Mouse (Mus musculus) forebrain, postnatal 0 days (tissue): ENCODE measurements around the gene D1Pas1. TPM values are rescaled to one million over a fixed set of nuclear protein-coding genes. Genes with fewer than 3 reads are reported as not detected.

Experiments
- ATAC-seq: fragments of 200-750 bp; cut with Nextera tagmentation; 2 replicates; pipeline ENCODE4 v1.8.0; 2017; ENCODE audit warnings: mild to moderate bottlenecking, moderate library complexity
- DNase-seq: peaks from one replicate; pipeline ENCODE4 v3.0.0-alpha.2; 2015
- H3K27ac ChIP-seq: fragments of 300-500 bp; sonication (generic); 2 replicates; pipeline ENCODE4 v1.5.1; 2014; ENCODE audit warnings: low read depth, mild to moderate bottlenecking, antibody characterized with exemption, low read length, moderate library complexity, mixed read lengths
- H3K27me3 ChIP-seq: fragments of 300-500 bp; sonication (generic); 2 replicates; pipeline ENCODE4 v1.6.1; 2014; ENCODE audit warnings: mild to moderate bottlenecking, low read length, mixed read lengths; ENCODE audit not compliant: insufficient read depth
- H3K36me3 ChIP-seq: fragments of 300-500 bp; sonication (generic); 2 replicates; pipeline ENCODE4 v1.6.1; 2014; ENCODE audit warnings: mild to moderate bottlenecking, moderate library complexity; ENCODE audit not compliant: insufficient read depth
- H3K4me1 ChIP-seq: fragments of 300-500 bp; sonication (generic); 2 replicates; pipeline ENCODE4 v1.6.1; 2014; ENCODE audit warnings: antibody characterized with exemption; ENCODE audit not compliant: insufficient read depth
- H3K4me2 ChIP-seq: fragments of 300-500 bp; sonication (generic); 2 replicates; pipeline ENCODE4 v1.6.1; 2014; ENCODE audit warnings: low read depth, mild to moderate bottlenecking, moderate library complexity
- H3K4me3 ChIP-seq: fragments of 300-500 bp; sonication (generic); 2 replicates; pipeline ENCODE4 v1.5.1; 2014; ENCODE audit warnings: low read depth, low read length, mixed read lengths
- H3K9ac ChIP-seq: fragments of 300-500 bp; sonication (generic); 2 replicates; pipeline ENCODE4 v1.6.1; 2014; ENCODE audit warnings: mild to moderate bottlenecking
- H3K9me3 ChIP-seq: fragments of 300-500 bp; sonication (generic); 2 replicates; pipeline ENCODE4 v1.6.1; 2016; ENCODE audit warnings: low read length
- CTCF ChIP-seq: sonication (generic); IDR thresholded peaks from 2 replicates; pipeline ENCODE4 v1.5.1; 2016; ENCODE audit warnings: antibody characterized with exemption, control low read depth, low read depth
- WGBS: fragments of 180-500 bp; shearing (Covaris S2); extraction: QIAGEN DNeasy Blood & Tissue Kit; methylation state at CpG from one replicate; pipeline ENCODE4 v1.1.7; 2014; 5-methylcytosine and 5-hydroxymethylcytosine counted together
- polyA plus RNA-seq: library from polyadenylated mRNA; unstranded; fragments of >200 nt; fragmentation: Nextera tagmentation; extraction: Ambion mirVana; gene quantifications from 2 replicates; pipeline ENCODE4 v1.2.1, GENCODE M21; 2015
- total RNA-seq: library from RNA; depleted of rRNA; stranded (reverse); fragments of >200 nt; gene quantifications from 2 replicates; pipeline ENCODE4 v1.2.3, GENCODE M21; 2014; rRNA removed

The D1Pas1 gene
- not detected in 2 replicates for total RNA-seq
- 0.12 TPM in 1 of 2 replicates, not detected in the other for polyA plus RNA-seq

- Histone ChIP-seq H3K27me3 (no peaks in the 10 kb centered on the region), H3K27ac (no peak within 1 kb of the TSS), H3K36me3 (no peaks in the 10 kb centered on the region), H3K4me2 (no peak within 1 kb of the TSS), H3K9ac (no peak within 1 kb of the TSS), H3K4me1 (no peaks in the 10 kb centered on the region), H3K4me3 (no peak within 1 kb of the TSS), H3K9me3 (peaks cover 16% of the 10 kb centered on the region)
- DNase-seq, result no peak
- no peak for ATAC-seq
- TF ChIP-seq CTCF, result no peak
- 92% methylated on average over 53 of the region's 53 CpGs for WGBS
Observed at GRCm38 (mm10) chr1:186967201-186967812, at the start of gene D1Pas1. Gene D1Pas1, plus strand, starts transcription at chr1:186967416.

DNA sequence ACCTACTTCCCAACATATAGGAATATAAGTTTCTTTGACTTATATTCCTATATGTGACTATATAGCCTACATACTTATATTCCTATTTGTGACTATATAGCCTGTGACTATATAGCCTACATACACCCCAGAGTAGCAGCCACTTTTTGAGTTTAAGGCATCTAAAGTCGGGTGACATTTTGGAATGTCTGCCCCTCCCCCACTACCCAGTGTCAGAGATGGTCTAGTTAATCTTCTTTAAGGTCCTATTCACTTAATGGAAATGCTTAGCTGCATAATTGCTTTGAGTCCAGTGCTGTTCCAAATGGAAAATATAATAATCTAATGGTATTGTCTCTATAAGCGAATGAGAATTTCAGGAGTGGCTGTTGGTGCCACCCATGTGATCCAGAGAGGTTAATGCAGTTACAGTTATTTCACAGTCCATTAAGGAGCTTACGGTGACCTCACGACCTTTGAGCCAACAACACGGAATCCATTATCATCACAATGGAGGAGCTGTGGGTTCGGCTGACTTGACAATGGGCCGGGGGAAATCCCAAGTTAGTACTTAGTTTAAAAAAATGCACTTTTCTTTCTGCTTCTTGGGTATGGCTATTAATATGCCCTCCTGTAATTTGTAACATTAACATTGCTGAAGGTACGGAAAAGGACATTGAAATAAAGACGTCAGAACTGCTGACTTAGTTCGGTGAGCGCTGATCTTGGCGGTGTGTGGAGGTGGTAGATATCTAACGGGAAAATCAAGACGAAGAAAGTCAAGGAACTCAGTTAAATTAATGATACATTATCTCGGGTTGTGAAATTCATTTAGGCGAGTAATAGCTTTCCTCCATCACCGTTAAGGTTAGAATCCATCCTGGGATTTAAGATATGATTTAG is 44.5 kb upstream of the D1Pas1 start:
- H3K4me2 ChIP-seq, result no peak overlapping the region
- 26% methylated on average over 17 of the region's 17 CpGs for WGBS
- no peak overlapping the region for H3K9ac ChIP-seq
- DNase-seq (no peak), ATAC-seq (no peak)
- H3K36me3 ChIP-seq, result no peaks in the 10 kb centered on the region
- no peaks in the 10 kb centered on the region for H3K9me3 ChIP-seq
- H3K27ac ChIP-seq, result no peak overlapping the region
- no peaks in the 10 kb centered on the region for H3K27me3 ChIP-seq
- H3K4me3 ChIP-seq, result no peak overlapping the region
- peaks cover 4% of the 10 kb centered on the region; the same call in 1 of the 2 replicates for H3K4me1 ChIP-seq
- TF ChIP-seq CTCF, result no peak

DNA sequence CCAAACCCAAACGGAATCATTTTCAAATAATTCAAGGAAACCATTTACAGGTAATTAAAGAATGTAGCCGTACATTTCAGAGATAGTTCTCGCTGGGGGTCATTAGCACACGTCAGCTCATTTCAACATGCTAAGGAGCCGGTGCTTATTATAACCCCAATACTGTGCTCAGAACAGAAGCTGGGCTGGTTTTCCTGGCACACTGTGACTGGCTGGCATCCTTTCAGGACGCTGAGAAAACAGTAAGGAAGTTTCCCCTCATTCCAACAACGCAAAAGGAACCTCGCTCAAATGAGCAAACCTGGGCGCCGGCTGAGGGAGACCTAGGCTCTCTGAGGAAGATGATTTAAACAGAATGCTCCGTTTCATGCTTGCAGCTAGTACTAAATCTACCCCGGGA is 43.2 kb upstream of the D1Pas1 start:
- DNase-seq (peak; percentile 54), ATAC-seq (no peak)
- Histone ChIP-seq H3K27ac (no peak overlapping the region), H3K27me3 (no peaks in the 10 kb centered on the region), H3K4me3 (no peak overlapping the region), H3K9ac (no peak overlapping the region), H3K4me2 (peak overlapping the region; percentile 14; the same call in 1 of the 2 replicates), H3K36me3 (no peaks in the 10 kb centered on the region), H3K9me3 (no peaks in the 10 kb centered on the region), H3K4me1 (peaks cover 4% of the 10 kb centered on the region; the same call in 1 of the 2 replicates)
- WGBS, result 22% methylated on average over 12 of the region's 12 CpGs
- no peak for TF ChIP-seq CTCF

- H3K4me2 ChIP-seq, result no peak overlapping the region
- H3K4me1 ChIP-seq, result peaks cover 4% of the 10 kb centered on the region; the same call in 1 of the 2 replicates
- no peak for TF ChIP-seq CTCF
- ATAC-seq, result no peak
- no peaks in the 10 kb centered on the region for H3K27me3 ChIP-seq
- no peaks in the 10 kb centered on the region for H3K36me3 ChIP-seq
- no peak overlapping the region for H3K4me3 ChIP-seq
- peak; percentile 55 for DNase-seq
- 15% methylated on average over 9 of the region's 9 CpGs for whole genome bisulfite sequencing
- no peak overlapping the region for H3K27ac ChIP-seq
- H3K9me3 ChIP-seq, result no peaks in the 10 kb centered on the region
- H3K9ac ChIP-seq, result no peak overlapping the region
Observed at GRCm38 (mm10) chr1:186925411-186925810, 41.8 kb upstream of the D1Pas1 start.

- WGBS, result 11% methylated on average over 8 of the region's 8 CpGs
- no peak for TF ChIP-seq CTCF
- ATAC-seq (peak; percentile 25), DNase-seq (peak; percentile 16)
- no peak overlapping the region for H3K4me3 ChIP-seq
- no peaks in the 10 kb centered on the region for H3K27me3 ChIP-seq
- H3K9ac ChIP-seq, result no peak overlapping the region
- no peaks in the 10 kb centered on the region for H3K9me3 ChIP-seq
- no peak overlapping the region for H3K27ac ChIP-seq
- H3K4me1 ChIP-seq, result peaks cover 4% of the 10 kb centered on the region; the same call in 1 of the 2 replicates
- no peaks in the 10 kb centered on the region for H3K36me3 ChIP-seq
- H3K4me2 ChIP-seq, result no peak overlapping the region
Observed at GRCm38 (mm10) chr1:186926316-186926949, 40.8 kb upstream of the D1Pas1 start.

GRCm38 (mm10) chr1:186926950-186927316 is 40.3 kb upstream of the D1Pas1 start:
- DNase-seq, result no peak
- 30% methylated on average over 6 of the region's 6 CpGs for WGBS
- no peaks in the 10 kb centered on the region for H3K36me3 ChIP-seq
- ATAC-seq, result no peak
- no peak for TF ChIP-seq CTCF
- peaks cover 4% of the 10 kb centered on the region; the same call in 1 of the 2 replicates for H3K4me1 ChIP-seq
- no peak overlapping the region for H3K4me2 ChIP-seq
- no peak overlapping the region for H3K9ac ChIP-seq
- H3K4me3 ChIP-seq, result no peak overlapping the region
- no peaks in the 10 kb centered on the region for H3K27me3 ChIP-seq
- no peaks in the 10 kb centered on the region for H3K9me3 ChIP-seq
- H3K27ac ChIP-seq, result no peak overlapping the region
